Mouse (Mus musculus) hematopoietic stem cell, adult 5-6 weeks (primary cell): ENCODE results near the gene Serpinb9e. TPM values are rescaled to one million over a fixed set of nuclear protein-coding genes. Genes with fewer than 3 reads are reported as not detected.
"Not testable (repeated sequence)": the region's sequence is repeated elsewhere in the genome, so short reads cannot be mapped to it uniquely, and the experiment has no call there.

Source experiments
- ATAC-seq, 2 experiments: fragments of 125-278 bp in 1 of 2; replicated peaks in 1 of 2; 2 replicates each; pipeline ENCODE4 v1.8.0; 2016 to 2017; ENCODE audit warnings: inconsistent platforms in 2 of 2, mild to moderate bottlenecking in 2 of 2, moderate number of reproducible peaks in 2 of 2, low read depth in 1 of 2, moderate TSS enrichment in 1 of 2; ENCODE audit not compliant: low FRiP score in 2 of 2, poor library complexity in 2 of 2, severe bottlenecking in 2 of 2, insufficient read depth in 1 of 2, low TSS enrichment in 1 of 2
- total RNA-seq: library from RNA; stranded (forward); fragments of 172-1452, 232-1000 nt; gene quantifications from 2 replicates; pipeline ENCODE4 v1.2.3, GENCODE M21; 2017

The Serpinb9e gene
- not detected in 2 replicates for total RNA-seq

DNA sequence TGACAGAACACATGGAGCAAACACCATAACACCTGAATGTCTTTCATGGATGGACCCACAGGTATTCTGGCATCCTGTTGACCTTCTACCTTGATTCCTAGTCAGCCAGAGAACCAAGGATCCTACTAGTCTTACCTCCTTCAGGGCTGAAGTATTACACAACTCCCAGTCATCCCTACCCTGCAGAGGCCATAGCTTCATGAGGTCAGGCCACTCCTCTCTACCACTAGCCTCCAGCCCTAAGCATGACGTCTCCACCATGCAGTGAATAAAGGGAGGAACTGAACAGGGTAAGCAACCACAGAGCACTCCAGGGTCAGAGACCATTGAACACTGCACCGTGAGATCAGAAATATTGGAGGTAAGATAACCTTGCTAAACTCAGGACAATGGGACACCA lies at the start of gene Serpinb9e:
Serpinb9e (plus strand) TSS at position 301 of the 400 bp plus-strand sequence.
- not testable (repeated sequence) for ATAC-seq

DNA sequence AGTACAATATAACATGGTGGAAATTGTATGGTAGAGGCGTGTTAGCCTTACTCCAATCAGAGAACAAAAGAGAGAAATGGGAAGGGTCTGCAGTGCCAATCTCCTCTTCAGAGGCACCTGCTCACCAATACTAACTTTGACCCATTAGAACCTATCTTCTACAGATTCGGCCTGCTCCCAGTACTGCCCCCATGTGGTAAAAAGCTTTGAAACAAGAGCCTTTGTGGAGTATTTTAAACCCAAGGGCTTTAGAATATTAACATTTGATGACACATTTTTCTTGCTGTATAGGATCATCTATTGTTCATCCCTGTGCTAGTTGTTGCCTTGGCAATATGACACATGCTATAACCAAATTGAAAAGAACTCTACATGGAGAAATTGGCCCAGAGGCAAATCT lies 49.7 kb upstream of the Serpinb9e start:
- no peak for ATAC-seq

DNA sequence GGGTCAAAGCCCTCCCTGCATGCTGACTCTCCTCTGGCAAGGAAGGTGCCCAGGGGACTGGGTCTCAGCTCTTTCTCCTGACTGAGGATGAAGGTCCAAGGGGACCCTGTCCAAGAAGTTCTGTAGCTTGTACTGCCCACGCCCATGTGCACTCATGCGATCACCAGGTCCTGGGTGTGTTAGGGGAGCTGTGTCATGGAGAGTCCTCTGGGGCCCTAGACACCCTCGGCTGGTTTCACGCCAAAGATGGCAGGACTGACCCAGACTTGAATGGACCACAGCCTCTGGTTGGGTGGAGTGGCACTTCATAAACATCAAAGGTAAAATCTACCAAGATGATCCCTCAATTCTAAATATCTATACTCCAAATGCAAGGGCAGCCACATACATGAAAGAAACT lies 59.2 kb downstream of the Serpinb9e start:
- ATAC-seq = not testable (repeated sequence)

Other genes with a start within 250 kb of the Serpinb9e start
- 17.5 and 22.2 TPM in 2 replicates for gene Serpinb9, start 246.4 kb upstream of the Serpinb9e start, total RNA-seq
- gene Serpinb9b, start 222.2 kb upstream of the Serpinb9e start, total RNA-seq = not detected in 2 replicates
- not detected in 2 replicates for gene Serpinb1b, start 171.0 kb upstream of the Serpinb9e start, total RNA-seq
- not detected in 2 replicates for gene Serpinb9c, start 89.9 kb upstream of the Serpinb9e start, total RNA-seq
- gene Serpinb9d, start 56.7 kb upstream of the Serpinb9e start, total RNA-seq = not detected in 2 replicates
- gene Serpinb9f, start 74.5 kb downstream of the Serpinb9e start, total RNA-seq = not detected in 2 replicates
- gene Gm11397, start 146.1 kb downstream of the Serpinb9e start, total RNA-seq = not detected in 2 replicates
- not detected in 2 replicates for gene Serpinb9g, start 235.2 kb downstream of the Serpinb9e start, total RNA-seq